Mouse (Mus musculus): ENCODE measurements around the gene Rin2.
A peak's percentile ranks its signal among the peaks of the same experiment; 100 is the strongest.
"Not testable (repeated sequence)": the region's sequence is repeated elsewhere in the genome, so short reads cannot be mapped to it uniquely, and the experiment has no call there.

Rin2 gene

GRCm38 (mm10) chr2:145888766-145889480 is 213.9 kb downstream of the Rin2 start:
- DNase-seq (ENCODE audit: low spot score in 2 of 2), result no peak

- no peak for DNase-seq (ENCODE audit: low spot score in 2 of 2)
Observed at GRCm38 (mm10) chr2:145890571-145890970, 215.6 kb downstream of the Rin2 start.

GRCm38 (mm10) chr2:145893756-145894155 is 218.7 kb downstream of the Rin2 start:
- no peak for DNase-seq (ENCODE audit: low spot score in 2 of 2)

- DNase-seq (ENCODE audit: low spot score in 2 of 2), result no peak
Observed at GRCm38 (mm10) chr2:145898106-145898505, 223.1 kb downstream of the Rin2 start.

- not testable (repeated sequence) for DNase-seq (ENCODE audit: low spot score in 2 of 2)
Observed at GRCm38 (mm10) chr2:145900318-145900717, 225.3 kb downstream of the Rin2 start.

- DNase-seq (ENCODE audit: low spot score in 2 of 2), result no peak
Observed at GRCm38 (mm10) chr2:145901861-145902260, 226.8 kb downstream of the Rin2 start, which contains the start of gene Naa20. Gene Naa20, plus strand, starts transcription at chr2:145902099.

GRCm38 (mm10) chr2:145903061-145903901 is 228.3 kb downstream of the Rin2 start:
- peak; percentile 76 to 87 for DNase-seq (ENCODE audit: low spot score in 2 of 2)

GRCm38 (mm10) chr2:145903983-145904616 is 229.1 kb downstream of the Rin2 start:
- DNase-seq (ENCODE audit: low spot score in 2 of 2), result no peak

- DNase-seq (ENCODE audit: low spot score in 2 of 2), result no peak
Observed at GRCm38 (mm10) chr2:145905156-145905555, 230.1 kb downstream of the Rin2 start.

- not testable (repeated sequence) for DNase-seq (ENCODE audit: low spot score in 2 of 2)
Observed at GRCm38 (mm10) chr2:145905884-145906283, 230.9 kb downstream of the Rin2 start.

- no peak for DNase-seq (ENCODE audit: low spot score in 2 of 2)
Observed at GRCm38 (mm10) chr2:145920941-145921650, 246.1 kb downstream of the Rin2 start.

- DNase-seq (ENCODE audit: low spot score in 2 of 2), result peak; percentile 92 to 93
Observed at GRCm38 (mm10) chr2:145934339-145935231, 259.6 kb downstream of the Rin2 start, which contains the start of the genes Cfap61 and Crnkl1. Gene Cfap61, plus strand, starts transcription at chr2:145934784. Gene Crnkl1, minus strand, starts transcription at chr2:145935014.

GRCm38 (mm10) chr2:145936975-145937374 is 262.0 kb downstream of the Rin2 start:
- no peak for DNase-seq (ENCODE audit: low spot score in 2 of 2)

Data from urinary bladder, postnatal 36 days (tissue).